ENCODE assay signal across 10 mouse cellular contexts in genomic region chr12:75671759-75672315, GRCm38 (mm10). TPM values are rescaled to one million over a fixed set of nuclear protein-coding genes. Genes with fewer than 3 reads are reported as not detected.
A peak's percentile ranks its signal among the peaks of the same experiment; 100 is the strongest.
DNase-seq lines count a peak whose midpoint lies in the region; TF ChIP-seq lines count a peak whose summit lies in the region.
"Had no signal": no experiment of that assay in that cellular context is flagged by ENCODE, and none has a peak within 500 bp of the region (broad histone marks: within the 10 kb centered on the region; RNA-seq: fewer than 3 reads in every experiment).

No protein-coding gene starts in this region.

- peak; percentile 31 for DNase-seq in cerebellum, adult 9-10 months
- DNase-seq in cerebellum, adult 18-20 months: no peak
- DNase-seq in testis, postnatal 10 days (ENCODE audit: low spot score): peak; percentile 48
- no peak for DNase-seq in testis, postnatal 14 days (ENCODE audit: low spot score)
- peak; percentile 100 for DNase-seq in fat pad, adult 2 months (ENCODE audit: extremely low read depth, low read depth, low spot score)
- DNase-seq in embryo, embryonic 10.5 days (ENCODE audit: low spot score): no peak
- DNase-seq in layer of hippocampus, postnatal 14 days (ENCODE audit: low spot score in 2 of 2): no peak
- DNase-seq: heart, adult 2 months had no signal

- no peaks in the 10 kb centered on the region for H3K36me3 ChIP-seq in small intestine, adult 2 months (ENCODE audit: control insufficient read depth, insufficient read depth, low read length)
- H3K36me3 ChIP-seq: liver, embryonic 15.5 days had no signal

- H3K4me3 ChIP-seq in small intestine, adult 2 months (ENCODE audit: low read depth, low read length): no peak overlapping the region
- H3K4me3 ChIP-seq: heart, adult 2 months; liver, embryonic 15.5 days had no signal

- H3K27ac ChIP-seq in small intestine, adult 2 months (ENCODE audit: insufficient read depth, low read depth, low read length): no peak overlapping the region
- H3K27ac ChIP-seq: heart, adult 2 months; liver, embryonic 15.5 days had no signal

- no peaks in the 10 kb centered on the region for H3K27me3 ChIP-seq in small intestine, adult 2 months (ENCODE audit: control insufficient read depth, insufficient read depth, low read length)
- H3K27me3 ChIP-seq: liver, embryonic 15.5 days had no signal

- TF ChIP-seq POLR2A in small intestine, adult 2 months (IDR thresholded peaks at IDR 0.05; ENCODE audit: low read depth, low read length): no peak

- 44% methylated on average over 3 of the region's 3 CpGs for WGBS in small intestine, adult 2 months

- TF ChIP-seq CTCF in small intestine, adult 2 months (IDR thresholded peaks at IDR 0.05; ENCODE audit: extremely low read depth, insufficient read length, insufficient replicate concordance, low read depth, low read length): peak; percentile 64; the same call in 1 of the 2 replicates

- H3K4me1 ChIP-seq in small intestine, adult 2 months (ENCODE audit: control insufficient read depth, insufficient read depth, insufficient read length, low read length): peaks cover 11% of the 10 kb centered on the region; the same call in 1 of the 2 replicates

RNA-seq across cellular contexts. Expression of gene Wdr89, which starts 2.5 kb away (rescaled TPM):
- polyA plus RNA-seq in small intestine, adult 2 months (2012; rRNA removed): 1.3 and 1.5 TPM in 2 replicates
- 1 to 10 TPM; 2.7 to 4.0 TPM for total RNA-seq in layer of hippocampus, postnatal 14 days (2021)

Comparison
In these comparisons a context has a peak if more than half of its experiments do, and no peak if none do; other contexts are left out.
1. DNase-seq: peak in cerebellum, adult 9-10 months (single experiment), testis, postnatal 10 days (single experiment) and fat pad, adult 2 months (single experiment); none in cerebellum, adult 18-20 months (0 of 2), testis, postnatal 14 days (single experiment), embryo, embryonic 10.5 days (single experiment) and layer of hippocampus, postnatal 14 days (0 of 2).